Mouse (Mus musculus) ES-E14 (cell line): ENCODE measurements around the gene Rab5if.

Source experiments
- CHD2 ChIP-seq: IDR thresholded peaks from 2 replicates; pipeline ENCODE4 v1.6.1; 2014; ENCODE audit warnings: mild to moderate bottlenecking, low read depth, low read length, inconsistent platforms
- ZC3H11A ChIP-seq: IDR thresholded peaks from 2 replicates; pipeline ENCODE4 v1.6.1; 2012; ENCODE audit warnings: low read depth, mild to moderate bottlenecking, inconsistent platforms, low read length, borderline replicate concordance

DNA sequence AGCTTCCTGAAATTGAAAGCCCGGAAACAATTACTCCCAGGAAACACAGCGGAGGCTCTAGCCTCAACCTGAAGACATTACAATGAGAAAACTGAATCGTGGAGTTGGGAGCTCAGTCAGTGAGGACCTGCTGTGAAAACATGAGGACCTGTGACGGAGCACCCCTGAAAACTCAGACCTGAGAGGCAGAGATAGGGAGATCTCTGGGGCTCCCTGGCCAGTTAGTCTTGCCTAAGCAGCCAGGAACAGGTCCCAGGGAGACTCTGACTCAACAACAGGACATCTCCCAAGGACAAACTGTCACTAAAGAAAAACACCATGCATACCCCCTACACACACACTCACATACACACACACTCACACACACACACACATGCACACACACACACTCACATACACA is 35.4 kb downstream of the Rab5if start:
- TF ChIP-seq CHD2 = no peak
- no peak for TF ChIP-seq ZC3H11A
